Mouse (Mus musculus): Measurements from ENCODE around the gene Rims1.

GRCm38 (mm10) chr1:22615601-22616000, 190.2 kb downstream of the Rims1 start:
- TF ChIP-seq CTCF (IDR thresholded peaks at IDR 0.05; ENCODE audit: low read depth, low read length) = no peak
- TF ChIP-seq POLR2A (IDR thresholded peaks at IDR 0.05; ENCODE audit: insufficient read depth, low read length) = no peak
